Mouse (Mus musculus) megakaryocyte, embryonic 14.5 days (primary cell): ENCODE results near the gene Ccdc81. TPM values are rescaled to one million over a fixed set of nuclear protein-coding genes. Genes with fewer than 3 reads are reported as not detected.

Experiments used
- H3K27me3 ChIP-seq: replicated peaks from 2 replicates; pipeline ENCODE3; 2012; ENCODE audit warnings: inconsistent platforms
- H3K36me3 ChIP-seq: replicated peaks from 2 replicates; pipeline ENCODE3; 2012; ENCODE audit warnings: low read length, inconsistent platforms, mixed read lengths
- H3K4me1 ChIP-seq: 2 replicates; pipeline ENCODE4 v1.6.1; 2012; ENCODE audit warnings: inconsistent platforms
- H3K4me3 ChIP-seq: replicated peaks from 2 replicates; pipeline ENCODE3; 2012; ENCODE audit warnings: moderate library complexity, mild to moderate bottlenecking, inconsistent platforms
- H3K9me3 ChIP-seq: 2 replicates; pipeline ENCODE4 v1.6.1; 2012; ENCODE audit warnings: inconsistent platforms
- FLI1 ChIP-seq: IDR thresholded peaks from 2 replicates; pipeline ENCODE4 v1.6.1; 2012; ENCODE audit warnings: low read length, inconsistent platforms, mixed read lengths
- GATA1 ChIP-seq: IDR thresholded peaks from 3 replicates; pipeline ENCODE4 v1.6.1; 2012; ENCODE audit warnings: mixed read lengths, low read length, inconsistent platforms, borderline replicate concordance
- polyA plus RNA-seq: library from polyadenylated mRNA; stranded (reverse); fragments of >175 nt; gene quantifications from 2 replicates; pipeline ENCODE4 v1.2.3, GENCODE M21; 2012; ENCODE audit warnings: low replicate concordance; ENCODE audit not compliant: insufficient read depth

The Ccdc81 gene
- polyA plus RNA-seq, 1 experiment: not detected

- Histone ChIP-seq H3K36me3 (no peaks in the 10 kb centered on the region), H3K4me1 (peaks cover 11% of the 10 kb centered on the region; the same call in 1 of the 2 replicates), H3K27me3 (peaks cover 28% of the 10 kb centered on the region), H3K9me3 (no peaks in the 10 kb centered on the region), H3K4me3 (no peak overlapping the region)
- TF ChIP-seq GATA1 (no peak), FLI1 (no peak)
Measured at GRCm38 (mm10) chr7:89843121-89843520, 60.3 kb downstream of the Ccdc81 start.

- H3K36me3 ChIP-seq: no peaks in the 10 kb centered on the region
- no peak overlapping the region for H3K4me3 ChIP-seq
- peaks cover 27% of the 10 kb centered on the region for H3K27me3 ChIP-seq
- no peaks in the 10 kb centered on the region for H3K9me3 ChIP-seq
- H3K4me1 ChIP-seq: peaks cover 11% of the 10 kb centered on the region; the same call in 1 of the 2 replicates
- TF ChIP-seq GATA1 (no peak), FLI1 (no peak)
Measured at GRCm38 (mm10) chr7:89842404-89842715, 61.1 kb downstream of the Ccdc81 start.

- Histone ChIP-seq H3K27me3 (peaks cover 27% of the 10 kb centered on the region), H3K4me3 (peak overlapping the region; percentile 56), H3K9me3 (no peaks in the 10 kb centered on the region), H3K4me1 (peaks cover 11% of the 10 kb centered on the region; the same call in 1 of the 2 replicates), H3K36me3 (no peaks in the 10 kb centered on the region)
- TF ChIP-seq FLI1: no peak
- TF ChIP-seq GATA1: no peak
Measured at GRCm38 (mm10) chr7:89841670-89842403, 61.6 kb downstream of the Ccdc81 start.

GRCm38 (mm10) chr7:89839721-89840120, 63.7 kb downstream of the Ccdc81 start:
- Histone ChIP-seq H3K27me3 (peaks cover 24% of the 10 kb centered on the region), H3K4me3 (no peak overlapping the region)

GRCm38 (mm10) chr7:89837841-89838240, 65.6 kb downstream of the Ccdc81 start:
- H3K4me1 ChIP-seq: peaks cover 14% of the 10 kb centered on the region; the same call in 1 of the 2 replicates
- TF ChIP-seq GATA1 (no peak), FLI1 (no peak)
- peaks cover 22% of the 10 kb centered on the region for H3K27me3 ChIP-seq
- H3K4me3 ChIP-seq: no peak overlapping the region
- H3K36me3 ChIP-seq: no peaks in the 10 kb centered on the region
- H3K9me3 ChIP-seq: no peaks in the 10 kb centered on the region

More at GRCm38 (mm10) chr7:89839721-89840120, 63.7 kb downstream of the Ccdc81 start:
- TF ChIP-seq GATA1 (no peak), FLI1 (no peak)
- no peaks in the 10 kb centered on the region for H3K9me3 ChIP-seq
- H3K36me3 ChIP-seq: no peaks in the 10 kb centered on the region
- peaks cover 14% of the 10 kb centered on the region; the same call in 1 of the 2 replicates for H3K4me1 ChIP-seq

GRCm38 (mm10) chr7:89836676-89837075, 66.8 kb downstream of the Ccdc81 start:
- H3K9me3 ChIP-seq: no peaks in the 10 kb centered on the region
- peaks cover 20% of the 10 kb centered on the region for H3K27me3 ChIP-seq
- no peaks in the 10 kb centered on the region for H3K36me3 ChIP-seq
- no peak overlapping the region for H3K4me3 ChIP-seq
- H3K4me1 ChIP-seq: peaks cover 6% of the 10 kb centered on the region; the same call in 1 of the 2 replicates
- no peak for TF ChIP-seq FLI1

- Histone ChIP-seq H3K4me1 (peaks cover 3% of the 10 kb centered on the region; the same call in 1 of the 2 replicates), H3K27me3 (peaks cover 18% of the 10 kb centered on the region), H3K36me3 (no peaks in the 10 kb centered on the region), H3K9me3 (no peaks in the 10 kb centered on the region), H3K4me3 (peak overlapping the region; percentile 3)
- TF ChIP-seq GATA1: no peak
Measured at GRCm38 (mm10) chr7:89835566-89835965, 67.9 kb downstream of the Ccdc81 start.

GRCm38 (mm10) chr7:89833521-89833920, 69.9 kb downstream of the Ccdc81 start:
- Histone ChIP-seq H3K27me3 (peaks cover 12% of the 10 kb centered on the region), H3K9me3 (no peaks in the 10 kb centered on the region), H3K36me3 (no peaks in the 10 kb centered on the region), H3K4me3 (no peak overlapping the region), H3K4me1 (peaks cover 3% of the 10 kb centered on the region; the same call in 1 of the 2 replicates)
- TF ChIP-seq GATA1 (no peak), FLI1 (no peak)

- TF ChIP-seq FLI1: no peak
- TF ChIP-seq GATA1: no peak
- no peaks in the 10 kb centered on the region for H3K9me3 ChIP-seq
- H3K36me3 ChIP-seq: no peaks in the 10 kb centered on the region
Measured at GRCm38 (mm10) chr7:89829201-89829600, 74.2 kb downstream of the Ccdc81 start.

GRCm38 (mm10) chr7:89828436-89829065, 74.9 kb downstream of the Ccdc81 start:
- TF ChIP-seq GATA1 (no peak), FLI1 (no peak)
- H3K36me3 ChIP-seq: no peaks in the 10 kb centered on the region
- no peak overlapping the region for H3K4me3 ChIP-seq
- H3K27me3 ChIP-seq: peaks cover 4% of the 10 kb centered on the region
- H3K4me1 ChIP-seq: no peaks in the 10 kb centered on the region
- H3K9me3 ChIP-seq: no peaks in the 10 kb centered on the region

More at GRCm38 (mm10) chr7:89829201-89829600, 74.2 kb downstream of the Ccdc81 start:
- Histone ChIP-seq H3K4me3 (no peak overlapping the region), H3K27me3 (peaks cover 4% of the 10 kb centered on the region), H3K4me1 (no peaks in the 10 kb centered on the region)

Other genes starting within 250 kb of the Ccdc81 start
- gene Hikeshi, start 37.6 kb upstream of the Ccdc81 start, polyA plus RNA-seq: 13.0 and 27.7 TPM in 2 replicates
- gene Eed, start 77.4 kb upstream of the Ccdc81 start, polyA plus RNA-seq: 23.9 and 39.5 TPM in 2 replicates
- 16.1 and 47.5 TPM in 2 replicates for gene Picalm, start 226.6 kb upstream of the Ccdc81 start, polyA plus RNA-seq